ENCODE assay signal across 8 mouse cellular contexts in genomic region chr16:38399076-38399475, GRCm38 (mm10). TPM values are rescaled to one million over a fixed set of nuclear protein-coding genes. Genes with fewer than 3 reads are reported as not detected.
DNase-seq lines count a peak whose midpoint lies in the region; ATAC-seq and TF ChIP-seq lines count a peak whose summit lies in the region.

No protein-coding gene starts in this region.

- H3K36me3 ChIP-seq in kidney, embryonic 14.5 days (ENCODE audit: control insufficient read depth, insufficient read depth, low read length), result no peaks in the 10 kb centered on the region
- no peaks in the 10 kb centered on the region for H3K36me3 ChIP-seq in embryonic facial prominence, embryonic 13.5 days
- H3K36me3 ChIP-seq in limb, embryonic 11.5 days (ENCODE audit: control insufficient read depth, insufficient read depth, low read length), result no peaks in the 10 kb centered on the region
- H3K36me3 ChIP-seq in myocyte (ENCODE audit: control insufficient read depth, insufficient read depth), result no peaks in the 10 kb centered on the region

- no peak overlapping the region for H3K4me2 ChIP-seq in kidney, embryonic 14.5 days (replicated peaks; ENCODE audit: low read depth, low read length)
- H3K4me2 ChIP-seq in embryonic facial prominence, embryonic 13.5 days, result peak overlapping the region; percentile 60
- H3K4me2 ChIP-seq in limb, embryonic 11.5 days (ENCODE audit: low read depth, severe bottlenecking), result peak overlapping the region; percentile 43; the same call in 1 of the 2 replicates
- H3K4me2 ChIP-seq in myocyte (ENCODE audit: low read depth), result peak overlapping the region; percentile 43

- H3K27ac ChIP-seq in kidney, embryonic 14.5 days (ENCODE audit: low read depth, low read length), result peak overlapping the region; percentile 62
- H3K27ac ChIP-seq in embryonic facial prominence, embryonic 13.5 days, result peak overlapping the region; percentile 79
- H3K27ac ChIP-seq in limb, embryonic 11.5 days (replicated peaks; ENCODE audit: low read depth, low read length), result no peak overlapping the region

- H3K9me3 ChIP-seq in kidney, embryonic 14.5 days (ENCODE audit: control insufficient read depth, low read length), result no peaks in the 10 kb centered on the region
- no peaks in the 10 kb centered on the region for H3K9me3 ChIP-seq in embryonic facial prominence, embryonic 13.5 days
- H3K9me3 ChIP-seq in limb, embryonic 11.5 days (ENCODE audit: control insufficient read depth, low read length), result no peaks in the 10 kb centered on the region

- 74% methylated on average over 3 of the region's 3 CpGs for WGBS in kidney, embryonic 14.5 days
- 63% methylated on average over 3 of the region's 3 CpGs for WGBS in embryonic facial prominence, embryonic 13.5 days
- 80% methylated on average over 3 of the region's 3 CpGs for WGBS in limb, embryonic 11.5 days

- no peak for TF ChIP-seq POLR2A in myocyte (IDR thresholded peaks at IDR 0.05; ENCODE audit: insufficient read length, low read depth)

- no peak for DNase-seq in kidney, adult 8-10 months
- DNase-seq in limb, embryonic 11.5 days (ENCODE audit: low spot score), result no peak
- no peak for DNase-seq in frontal cortex, postnatal 36 days (ENCODE audit: low spot score in 2 of 2)
- DNase-seq in adrenal gland, adult 18-20 months (ENCODE audit: low spot score in 2 of 2), result no peak
- no peak for DNase-seq in cerebellum, adult 18-20 months

- no peaks in the 10 kb centered on the region for H3K27me3 ChIP-seq in kidney, embryonic 14.5 days (ENCODE audit: control insufficient read depth, insufficient read depth, low read length)
- no peaks in the 10 kb centered on the region for H3K27me3 ChIP-seq in embryonic facial prominence, embryonic 13.5 days
- no peaks in the 10 kb centered on the region for H3K27me3 ChIP-seq in limb, embryonic 11.5 days (ENCODE audit: control insufficient read depth, insufficient read depth, low read length)
- no peaks in the 10 kb centered on the region for H3K27me3 ChIP-seq in myocyte (ENCODE audit: control insufficient read depth, insufficient read depth, insufficient read length)

- H3K79me2 ChIP-seq in myocyte (ENCODE audit: control insufficient read depth, insufficient read depth), result no peaks in the 10 kb centered on the region

- peaks cover 14% of the 10 kb centered on the region for H3K4me1 ChIP-seq in kidney, embryonic 14.5 days (ENCODE audit: control insufficient read depth, insufficient read depth, low read length)
- H3K4me1 ChIP-seq in embryonic facial prominence, embryonic 13.5 days, result peaks cover 32% of the 10 kb centered on the region
- H3K4me1 ChIP-seq in limb, embryonic 11.5 days (ENCODE audit: control insufficient read depth, insufficient read depth, low read length), result peaks cover 9% of the 10 kb centered on the region; the same call in 1 of the 2 replicates

- no peak overlapping the region for H3ac ChIP-seq in myocyte (ENCODE audit: control insufficient read depth, insufficient read length)

- H3K9ac ChIP-seq in kidney, embryonic 14.5 days (ENCODE audit: low read depth, low read length), result 0 out of 2 replicates have a peak overlapping the region, but pooled peaks have one; percentile 54
- H3K9ac ChIP-seq in embryonic facial prominence, embryonic 13.5 days, result peak overlapping the region; percentile 61
- H3K9ac ChIP-seq in limb, embryonic 11.5 days (ENCODE audit: low read length), result no peak overlapping the region

- H3K4me3 ChIP-seq in kidney, embryonic 14.5 days (ENCODE audit: low read length), result no peak overlapping the region; the same call in 1 of the 2 replicates
- no peak overlapping the region for H3K4me3 ChIP-seq in embryonic facial prominence, embryonic 13.5 days
- no peak overlapping the region for H3K4me3 ChIP-seq in limb, embryonic 11.5 days (ENCODE audit: low read depth, low read length)
- no peak overlapping the region for H3K4me3 ChIP-seq in myocyte

- ATAC-seq in kidney, embryonic 14.5 days (ENCODE audit: low FRiP score, low TSS enrichment), result peak; percentile 32; the same call in 1 of the 2 replicates
- ATAC-seq in embryonic facial prominence, embryonic 13.5 days (ENCODE audit: insufficient number of reproducible peaks, insufficient read depth, low FRiP score, low TSS enrichment, low read depth), result no peak
- ATAC-seq in limb, embryonic 11.5 days (ENCODE audit: insufficient number of reproducible peaks, low FRiP score, low TSS enrichment, low read depth), result no peak

TF ChIP-seq in myocyte, 11 proteins besides CTCF, POLR2A, EP300 and RAD21:
- TF ChIP-seq SRF (IDR thresholded peaks at IDR 0.05; ENCODE audit: control insufficient read depth, insufficient read length, low read depth), result no peak
- no peak for TF ChIP-seq POLR2AphosphoS2 (IDR thresholded peaks at IDR 0.05; ENCODE audit: insufficient read length, low read depth)
- TF ChIP-seq USF1 (IDR thresholded peaks at IDR 0.05; ENCODE audit: low read depth), result no peak
- TF ChIP-seq MYOG (IDR thresholded peaks at IDR 0.05; ENCODE audit: control insufficient read depth in 1 of 3, insufficient read depth in 1 of 3, insufficient read length in 2 of 3, low read depth in 2 of 3), result no peak
- no peak for TF ChIP-seq TCF3 (IDR thresholded peaks at IDR 0.05; ENCODE audit: insufficient read length, low read depth)
- no peak for TF ChIP-seq CEBPB (IDR thresholded peaks at IDR 0.05; ENCODE audit: insufficient read depth, poor library complexity, severe bottlenecking)
- TF ChIP-seq MAX (IDR thresholded peaks at IDR 0.05; ENCODE audit: low read depth), result no peak
- TF ChIP-seq REST (IDR thresholded peaks at IDR 0.05; ENCODE audit: insufficient read depth, insufficient read length), result no peak
- no peak for TF ChIP-seq E2F4 (IDR thresholded peaks at IDR 0.05; ENCODE audit: insufficient read depth)
- TF ChIP-seq MYOD1 (IDR thresholded peaks at IDR 0.05; ENCODE audit: control insufficient read depth in 1 of 3, insufficient read length in 2 of 3, low read depth in 2 of 3), result no peak

RNA-seq across cellular contexts. Expression of gene Pla1a, which starts 33.9 kb away (rescaled TPM):
- 0.39 and 0.79 TPM in 2 replicates for polyA plus RNA-seq in kidney, embryonic 14.5 days (2014; fragmentation: Nextera tagmentation; extraction: Ambion mirVana)
- polyA plus RNA-seq in embryonic facial prominence, embryonic 13.5 days (2015; fragmentation: Nextera tagmentation; extraction: Ambion mirVana), result 0.20 and 0.69 TPM in 2 replicates
- polyA plus RNA-seq in limb, embryonic 11.5 days (2014; fragmentation: Nextera tagmentation; extraction: Ambion mirVana), result 0.07 TPM in 1 of 2 replicates, not detected in the other
- 13.9 TPM for polyA plus RNA-seq in myocyte (2012; fragmentation: generic; extraction: Trizol)
- total RNA-seq in adrenal gland, adult 18-20 months (2021), result 10 to 100 TPM; 13.9 to 51.8 TPM

RNA-seq across cellular contexts. Expression of gene Popdc2, which starts 37.1 kb away (rescaled TPM):
- 0.11 and 0.35 TPM in 2 replicates for polyA plus RNA-seq in kidney, embryonic 14.5 days (2014; fragmentation: Nextera tagmentation; extraction: Ambion mirVana)
- 1.6 and 2.1 TPM in 2 replicates for polyA plus RNA-seq in embryonic facial prominence, embryonic 13.5 days (2015; fragmentation: Nextera tagmentation; extraction: Ambion mirVana)
- polyA plus RNA-seq in limb, embryonic 11.5 days (2014; fragmentation: Nextera tagmentation; extraction: Ambion mirVana), result 0.75 and 1.8 TPM in 2 replicates
- polyA plus RNA-seq in myocyte (2012; fragmentation: generic; extraction: Trizol), result 10.5 TPM
- 1 to 10 TPM in 1 of 2 experiments, under 1 TPM in 1; 0.80 to 4.6 TPM for total RNA-seq in adrenal gland, adult 18-20 months (2021)

RNA-seq across cellular contexts. Expression of gene Gm21987, which starts 52.2 kb away (rescaled TPM):
- polyA plus RNA-seq in kidney, embryonic 14.5 days (2014; fragmentation: Nextera tagmentation; extraction: Ambion mirVana), result not detected in 2 replicates
- not detected in 2 replicates for polyA plus RNA-seq in embryonic facial prominence, embryonic 13.5 days (2015; fragmentation: Nextera tagmentation; extraction: Ambion mirVana)
- not detected in 2 replicates for polyA plus RNA-seq in limb, embryonic 11.5 days (2014; fragmentation: Nextera tagmentation; extraction: Ambion mirVana)
- 0.16 TPM for polyA plus RNA-seq in myocyte (2012; fragmentation: generic; extraction: Trizol)
- not detected for total RNA-seq in adrenal gland, adult 18-20 months (2021)

RNA-seq across cellular contexts. Expression of gene Cox17, which starts 52.3 kb away (rescaled TPM):
- polyA plus RNA-seq in kidney, embryonic 14.5 days (2014; fragmentation: Nextera tagmentation; extraction: Ambion mirVana), result 148 and 203 TPM in 2 replicates
- polyA plus RNA-seq in embryonic facial prominence, embryonic 13.5 days (2015; fragmentation: Nextera tagmentation; extraction: Ambion mirVana), result 104 and 105 TPM in 2 replicates
- polyA plus RNA-seq in limb, embryonic 11.5 days (2014; fragmentation: Nextera tagmentation; extraction: Ambion mirVana), result 107 and 118 TPM in 2 replicates
- 653 TPM for polyA plus RNA-seq in myocyte (2012; fragmentation: generic; extraction: Trizol)
- 100 to 1,000 TPM; 342 to 359 TPM for total RNA-seq in adrenal gland, adult 18-20 months (2021)

RNA-seq across cellular contexts. Expression of gene Adprh, which starts 53.4 kb away (rescaled TPM):
- 82.6 and 98.3 TPM in 2 replicates for polyA plus RNA-seq in kidney, embryonic 14.5 days (2014; fragmentation: Nextera tagmentation; extraction: Ambion mirVana)
- polyA plus RNA-seq in embryonic facial prominence, embryonic 13.5 days (2015; fragmentation: Nextera tagmentation; extraction: Ambion mirVana), result 125 and 138 TPM in 2 replicates
- 135 and 141 TPM in 2 replicates for polyA plus RNA-seq in limb, embryonic 11.5 days (2014; fragmentation: Nextera tagmentation; extraction: Ambion mirVana)
- polyA plus RNA-seq in myocyte (2012; fragmentation: generic; extraction: Trizol), result 124 TPM
- total RNA-seq in adrenal gland, adult 18-20 months (2021), result 10 to 100 TPM; 32.8 to 39.6 TPM
